Mouse (Mus musculus) 416B (cell line): ENCODE results near the gene Ch25h.
A peak's percentile ranks its signal among the peaks of the same experiment; 100 is the strongest.

Experiments used
- DNase-seq: peaks from one replicate; pipeline ENCODE4 v3.0.0; 2011; ENCODE audit warnings: low read depth

Gene Ch25h

DNA sequence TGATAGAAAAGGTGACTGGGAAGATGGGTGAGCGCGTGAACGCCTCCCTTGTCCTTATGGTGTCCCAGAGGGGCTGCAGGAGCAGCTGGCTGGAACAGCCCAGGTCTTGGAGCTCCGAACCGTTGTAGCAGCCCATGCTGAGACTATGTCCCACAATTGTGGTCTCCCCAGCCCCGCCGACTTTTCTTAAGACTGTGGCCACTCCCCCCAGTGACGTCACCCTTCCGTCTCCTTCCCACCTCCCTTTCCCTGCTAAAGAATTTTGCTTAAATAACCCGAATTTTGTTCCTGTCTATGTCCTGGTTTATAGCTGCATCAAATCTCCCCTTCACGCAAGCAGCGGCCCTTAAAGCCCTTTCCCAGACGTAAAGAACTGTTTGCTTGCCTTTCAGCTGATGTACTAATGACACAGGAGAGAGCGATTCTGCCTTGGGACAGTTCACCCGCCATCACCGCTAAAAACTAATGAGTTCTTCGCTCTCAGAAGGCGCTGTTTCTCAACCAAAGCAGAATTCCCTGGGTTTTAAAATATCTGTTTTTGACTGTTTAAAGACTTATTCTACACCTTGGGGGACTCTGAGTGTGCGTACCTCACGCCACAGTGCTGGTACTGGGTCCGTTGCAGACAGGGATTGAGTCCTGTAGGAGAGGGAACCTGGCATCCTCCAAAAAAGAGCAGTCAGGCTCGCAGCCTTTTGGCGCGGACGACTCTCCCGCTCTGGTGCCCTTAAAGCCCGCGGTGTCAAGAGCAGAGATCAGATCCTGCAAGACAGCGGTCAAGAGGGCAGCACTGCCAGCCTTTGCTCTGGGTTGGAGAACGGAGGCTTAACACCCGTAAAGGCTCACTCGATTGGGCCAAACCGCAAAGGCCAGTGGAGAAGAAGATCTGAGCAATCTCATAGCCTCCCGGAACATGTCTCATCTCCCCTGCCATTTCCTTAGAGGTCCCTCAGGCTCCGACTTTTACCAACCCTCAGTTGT is at the start of gene Ch25h:
Ch25h (minus strand) TSS at position 174 of the 981 bp plus-strand sequence.
- no peak for DNase-seq

DNA sequence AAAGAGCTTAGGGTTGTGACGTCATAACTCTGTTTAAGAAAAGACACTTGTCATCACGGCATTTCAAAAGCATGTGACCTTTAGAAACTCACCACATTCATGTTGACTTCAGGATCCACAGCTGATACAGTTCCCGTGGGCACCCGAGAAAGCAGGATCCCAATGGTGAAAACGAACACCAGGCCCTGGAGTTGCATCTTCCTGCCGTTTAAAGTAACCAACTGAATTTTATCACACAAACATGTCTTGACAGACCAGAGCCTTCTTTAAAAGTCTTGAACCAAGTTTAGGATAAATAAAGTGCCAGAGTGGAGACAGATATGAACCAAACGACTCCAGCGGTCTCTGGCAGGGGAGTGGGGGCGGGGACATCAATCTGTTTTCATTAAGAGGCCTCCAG is 49.7 kb upstream of the Ch25h start:
- no peak for DNase-seq

DNA sequence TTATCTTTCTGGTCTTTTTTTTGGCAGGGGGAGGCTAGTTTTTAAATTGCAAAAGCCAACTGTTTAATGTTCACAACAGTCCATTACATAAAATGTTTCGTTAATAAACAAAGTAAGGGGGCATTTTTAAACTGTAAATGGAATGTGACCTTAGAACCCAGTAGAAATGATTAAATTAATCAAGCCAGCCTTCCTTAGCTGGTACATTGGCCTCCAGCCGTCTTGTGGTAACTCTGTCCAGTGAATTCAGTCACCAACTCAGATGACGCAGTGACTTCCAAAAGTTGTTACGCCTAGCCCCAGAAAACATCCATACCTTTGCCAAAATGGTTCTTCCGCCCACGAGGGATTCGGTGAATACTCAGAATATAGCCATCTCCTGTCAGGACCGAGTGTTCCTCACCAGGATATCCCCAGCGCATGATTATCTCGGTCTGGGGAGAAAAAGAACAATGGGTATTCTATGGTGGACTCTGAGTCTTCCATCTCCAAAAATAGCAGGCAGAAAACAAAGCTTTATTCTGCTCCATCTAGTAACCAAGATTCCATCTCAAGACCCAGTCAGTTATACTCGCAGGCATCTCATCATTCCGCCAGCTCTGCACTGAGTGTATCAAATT is 48.3 kb upstream of the Ch25h start:
- no peak for DNase-seq

DNA sequence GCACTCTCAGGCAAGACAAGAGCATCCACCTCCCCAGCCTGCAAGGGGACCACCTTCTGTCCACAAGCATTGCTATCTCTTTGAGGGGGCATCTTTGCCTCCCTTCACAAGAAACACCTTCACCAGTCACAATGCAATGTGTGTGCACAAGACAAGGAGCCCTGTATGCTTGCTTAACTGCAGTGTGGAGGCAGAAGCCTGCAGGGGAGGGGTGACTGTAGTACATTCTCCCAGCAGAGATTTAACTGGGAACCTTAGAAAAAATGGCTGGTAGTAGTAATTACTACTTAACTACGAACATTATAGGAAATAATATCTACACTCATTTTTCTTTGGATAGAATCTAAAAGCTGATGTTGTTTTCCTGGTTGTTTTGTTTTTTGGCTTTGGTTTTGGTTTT is 47.0 kb upstream of the Ch25h start:
- DNase-seq = no peak

DNA sequence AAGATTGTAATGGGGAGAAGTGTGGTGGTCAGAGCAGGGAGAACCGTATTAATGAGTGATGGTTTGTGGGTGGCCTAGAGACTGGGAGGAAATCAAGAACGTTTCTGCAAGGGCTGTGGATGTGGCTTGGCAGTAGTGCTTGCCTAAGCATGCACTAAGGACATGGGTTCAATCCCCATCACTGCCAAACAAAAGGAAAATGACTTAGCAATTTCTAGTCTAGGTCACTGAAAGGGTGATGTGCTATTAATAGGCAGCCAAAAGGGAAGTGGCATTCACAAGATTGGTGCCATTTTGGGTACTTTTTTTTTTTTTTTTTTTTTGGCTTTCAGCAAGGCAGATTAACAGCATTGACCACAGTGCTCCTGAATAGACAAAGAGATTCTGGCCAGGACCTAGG is 46.4 kb upstream of the Ch25h start:
- DNase-seq = peak; percentile 80

DNA sequence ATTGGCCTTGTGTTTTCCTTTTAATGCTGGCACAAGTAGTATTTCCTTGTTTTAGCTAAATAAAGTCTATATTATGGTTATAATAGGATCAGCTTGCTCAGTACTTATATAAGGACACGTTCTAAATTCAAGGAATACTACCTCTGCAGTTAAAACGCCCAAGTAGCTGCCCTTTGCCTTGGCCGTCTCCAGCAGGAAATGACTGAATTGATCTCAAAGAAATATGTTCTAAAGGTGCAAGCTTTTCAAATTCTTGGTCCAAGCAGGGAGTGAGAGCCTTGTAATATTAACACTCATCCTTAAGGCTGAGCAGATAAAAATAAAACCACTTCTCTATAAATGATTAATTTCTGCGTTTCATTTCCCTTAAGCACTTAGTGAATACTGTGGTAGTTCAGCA is 45.1 kb upstream of the Ch25h start:
- no peak for DNase-seq

DNA sequence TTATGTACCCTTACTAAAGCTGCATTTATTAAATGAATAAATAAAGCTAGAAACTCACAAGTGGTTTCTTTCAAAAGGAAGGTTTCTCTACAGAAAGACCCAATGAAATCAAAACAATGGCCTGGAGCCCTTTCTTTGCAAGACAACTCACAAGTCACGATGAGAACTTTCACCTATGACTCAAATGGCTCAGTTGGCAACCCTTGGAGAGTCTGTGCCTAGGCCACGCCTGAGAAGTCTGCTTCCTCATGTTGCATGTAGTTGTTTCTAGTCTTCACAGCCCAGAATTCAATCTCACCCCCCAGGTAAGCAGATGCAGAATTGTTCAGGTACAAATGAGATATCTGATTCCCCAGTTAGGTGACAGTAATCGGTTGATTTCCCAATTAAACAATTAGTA is 44.7 kb upstream of the Ch25h start:
- DNase-seq = no peak

DNA sequence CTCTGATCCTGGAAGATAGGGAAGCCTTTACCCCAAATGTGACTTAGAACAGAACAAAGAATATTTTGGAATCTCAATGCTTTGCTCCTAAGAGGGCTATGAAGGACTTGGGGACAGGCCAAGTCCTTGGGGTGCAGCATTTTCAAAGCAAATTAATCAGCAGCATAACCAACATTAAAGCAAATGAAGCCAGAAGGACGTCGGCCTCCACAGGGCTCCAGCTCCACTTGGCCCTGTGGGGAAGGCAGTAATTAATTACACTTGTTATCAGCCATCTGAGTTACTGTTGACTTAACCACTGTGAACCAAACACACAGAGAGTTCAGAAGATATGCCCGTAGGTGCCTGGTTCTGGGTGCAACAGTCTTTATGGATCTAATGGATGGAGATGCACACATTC is 43.8 kb upstream of the Ch25h start:
- no peak for DNase-seq

DNA sequence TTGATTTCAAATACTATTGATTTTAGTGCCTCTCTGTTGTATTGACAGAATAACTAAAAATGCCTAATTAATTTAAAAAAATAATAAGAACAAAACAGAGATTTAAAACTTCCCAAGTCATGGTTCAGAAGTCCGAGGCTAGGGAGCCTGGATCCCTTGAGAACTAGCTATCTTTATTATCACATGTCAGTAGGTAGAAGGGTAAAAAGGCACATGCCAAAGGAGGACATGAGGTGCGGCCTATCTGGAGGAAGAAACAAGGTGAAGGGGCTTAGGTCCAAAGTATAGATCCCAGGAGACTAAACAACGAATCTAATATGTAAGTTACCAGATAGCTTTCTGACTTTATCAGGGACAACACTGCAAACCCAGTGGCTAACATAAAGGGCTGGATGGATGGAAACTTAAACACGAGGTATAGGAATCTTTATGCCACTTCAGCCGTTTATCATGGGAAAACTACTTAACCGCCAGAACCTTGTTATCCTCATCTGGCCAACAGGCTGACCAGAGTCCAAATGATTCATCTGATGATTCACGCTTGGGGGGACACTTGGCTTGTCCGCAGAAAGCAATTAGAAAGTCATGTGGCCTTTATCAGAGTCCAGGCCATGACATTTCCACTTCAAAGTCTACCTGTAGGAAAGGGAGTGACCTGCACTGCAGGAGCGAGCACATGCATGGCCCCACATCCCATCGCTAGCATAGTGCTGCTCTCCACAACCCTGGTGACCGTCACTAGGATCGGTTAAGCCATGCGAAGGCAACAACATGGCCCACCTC is 43.0 kb upstream of the Ch25h start:
- DNase-seq = peak; percentile 54

DNA sequence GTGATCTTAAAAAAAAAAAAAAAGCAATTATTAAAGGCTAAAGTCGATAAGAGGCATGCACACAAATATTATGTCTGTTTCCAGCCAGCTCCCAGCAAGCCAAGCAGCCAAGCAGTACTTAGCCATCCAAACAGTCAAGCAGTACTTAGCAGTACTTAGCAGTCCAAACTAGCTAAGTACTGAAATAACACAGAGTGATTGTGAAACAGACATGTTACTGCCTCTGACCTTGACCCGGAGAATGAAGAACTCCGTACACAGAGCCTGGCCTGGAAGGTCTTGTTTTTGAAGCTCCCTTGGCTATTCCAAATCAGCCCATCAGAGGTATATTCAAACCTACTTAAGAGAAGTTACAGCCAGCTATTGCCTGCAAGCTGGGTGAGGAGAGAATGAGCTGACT is 42.2 kb upstream of the Ch25h start:
- peak; percentile 45 for DNase-seq

DNA sequence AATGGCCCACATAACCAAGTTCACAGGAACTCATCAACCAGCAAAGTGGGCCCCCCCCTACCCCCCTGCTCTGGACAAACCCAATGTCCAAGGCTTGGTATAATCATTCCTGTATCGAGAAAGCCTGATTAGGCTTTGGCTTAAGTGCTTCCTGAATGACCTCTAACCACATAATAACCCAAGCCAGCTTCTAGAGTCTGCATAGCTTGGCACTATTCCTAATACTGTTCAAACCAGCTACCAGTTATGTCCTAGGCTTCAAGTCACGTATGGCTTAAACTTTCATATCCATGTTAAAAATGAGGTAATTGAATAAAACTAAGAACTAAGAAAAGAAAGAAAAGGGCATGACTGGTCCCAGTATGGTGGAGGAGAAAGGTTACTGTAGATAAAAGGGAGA is 41.4 kb upstream of the Ch25h start:
- DNase-seq = no peak

DNA sequence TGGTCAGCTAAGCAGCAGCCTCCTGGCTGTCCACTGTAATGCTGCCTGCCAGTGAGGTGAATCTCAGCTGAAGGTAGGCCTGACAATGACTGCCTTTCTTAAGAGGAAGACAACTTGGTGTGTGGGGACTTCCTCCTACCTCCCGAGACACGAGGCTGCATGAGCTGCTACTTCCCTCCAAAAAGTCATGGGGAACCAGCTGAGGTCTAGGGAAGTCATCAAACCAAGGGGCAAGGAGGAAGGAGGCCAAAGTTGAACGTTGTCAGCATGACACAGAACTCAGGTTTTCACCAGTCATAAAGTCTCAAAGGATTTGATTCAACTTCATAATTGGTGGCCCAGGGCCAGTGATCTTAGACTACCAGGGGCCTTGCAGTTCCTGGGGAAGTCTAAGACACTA is 40.7 kb upstream of the Ch25h start:
- peak; percentile 41 for DNase-seq

DNA sequence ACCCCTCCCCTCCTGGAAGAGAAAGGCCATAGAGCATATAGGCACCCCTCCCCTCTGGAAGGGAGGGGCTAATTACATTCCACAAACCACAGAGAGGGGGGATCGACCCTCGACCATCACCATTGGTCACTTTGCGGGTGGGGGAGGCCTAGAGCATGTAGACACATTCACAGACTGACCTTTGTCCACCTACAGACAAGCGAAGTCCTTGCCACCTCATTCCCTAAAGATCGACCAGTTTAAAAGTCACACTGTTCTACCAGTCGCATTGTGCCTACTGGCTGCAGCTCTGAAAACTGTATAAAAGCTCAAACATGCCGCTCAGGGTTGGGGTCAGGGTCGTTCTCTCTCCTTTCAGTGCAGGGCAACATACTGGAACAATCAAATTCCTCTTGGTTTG is 36.6 kb upstream of the Ch25h start:
- no peak for DNase-seq

DNA sequence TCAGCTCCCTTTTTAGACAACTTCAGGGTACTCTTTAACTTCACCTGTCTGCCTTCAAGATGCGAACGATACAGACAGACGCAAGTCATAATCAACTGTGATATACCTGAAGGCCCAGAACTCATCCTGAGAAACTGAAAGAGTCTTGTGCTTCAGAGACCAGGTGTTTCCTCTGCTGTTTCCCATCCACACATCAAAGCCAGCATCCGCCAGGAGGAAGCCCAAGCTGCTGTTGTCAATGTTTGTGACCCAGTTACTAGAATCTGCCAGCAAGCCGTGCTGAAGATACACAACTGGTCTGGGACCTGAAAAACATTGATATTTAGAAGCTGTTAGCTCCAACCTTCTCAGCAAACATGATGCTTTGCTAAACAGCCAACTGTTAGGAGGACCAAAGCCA is 35.8 kb upstream of the Ch25h start:
- no peak for DNase-seq

DNA sequence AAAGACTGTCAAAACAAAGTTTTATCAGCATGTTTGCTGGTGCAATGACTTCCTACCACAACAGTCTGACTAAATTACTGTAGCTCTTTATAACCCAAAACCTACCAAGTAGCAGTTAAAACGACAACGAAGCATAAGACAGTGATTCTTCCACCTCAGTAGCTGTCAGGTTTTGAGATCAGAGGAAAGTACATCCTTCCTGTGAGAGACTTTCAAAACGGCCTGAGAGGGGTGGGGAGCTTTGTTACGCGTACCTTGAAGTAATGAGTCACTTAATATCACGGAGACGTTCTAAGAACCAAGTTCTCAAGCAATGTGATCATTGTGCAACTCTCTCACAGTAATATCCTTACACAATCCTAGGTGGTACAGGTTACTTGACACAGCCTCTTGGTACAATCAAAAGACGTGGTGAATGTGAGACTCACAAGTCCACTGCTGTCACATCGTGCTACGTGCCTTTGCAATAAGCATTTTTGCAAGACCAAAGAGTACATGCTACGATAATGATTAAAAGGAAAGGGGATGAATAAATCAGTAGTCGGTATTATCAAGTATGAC is 30.3 kb upstream of the Ch25h start:
- DNase-seq = peak; percentile 63

DNA sequence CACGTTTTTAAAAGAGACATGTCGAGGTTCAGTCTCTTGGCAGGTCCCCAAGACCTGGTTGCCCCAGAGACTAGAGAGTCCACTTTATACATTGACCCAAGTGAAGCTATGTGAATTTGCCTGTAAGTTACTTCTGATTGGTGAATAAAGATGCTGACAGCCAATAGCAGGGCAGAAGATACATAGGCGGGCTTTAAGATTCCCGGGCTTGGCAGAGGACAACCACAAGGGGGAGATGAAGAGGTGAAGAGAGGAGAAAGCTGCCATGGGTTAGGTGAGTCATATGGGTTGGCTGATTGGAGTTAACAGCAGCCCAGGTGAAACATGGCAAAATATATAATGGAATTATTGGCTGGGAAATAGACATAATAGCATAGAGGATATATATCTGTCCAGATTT is 25.8 kb upstream of the Ch25h start:
- peak; percentile 91 for DNase-seq

DNA sequence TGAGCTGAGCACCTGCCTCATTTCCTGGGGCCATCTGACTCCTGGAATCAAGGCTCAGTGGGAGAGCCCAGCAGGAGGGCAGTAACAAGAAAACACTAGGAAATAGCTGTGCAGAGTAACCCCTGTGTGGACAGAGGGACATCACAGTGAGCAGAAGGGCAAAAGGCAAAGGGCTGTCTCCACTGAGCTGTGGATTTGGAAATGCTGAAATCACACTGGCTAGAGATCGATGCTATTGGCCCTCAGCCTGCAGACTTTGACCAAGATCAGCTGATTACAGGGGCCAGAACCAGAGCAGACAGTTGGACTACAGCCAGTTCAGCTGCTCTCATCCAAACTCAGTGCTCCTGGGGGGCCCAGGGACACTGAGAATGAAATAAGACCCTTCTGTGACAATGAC is 21.4 kb upstream of the Ch25h start:
- DNase-seq = no peak

DNA sequence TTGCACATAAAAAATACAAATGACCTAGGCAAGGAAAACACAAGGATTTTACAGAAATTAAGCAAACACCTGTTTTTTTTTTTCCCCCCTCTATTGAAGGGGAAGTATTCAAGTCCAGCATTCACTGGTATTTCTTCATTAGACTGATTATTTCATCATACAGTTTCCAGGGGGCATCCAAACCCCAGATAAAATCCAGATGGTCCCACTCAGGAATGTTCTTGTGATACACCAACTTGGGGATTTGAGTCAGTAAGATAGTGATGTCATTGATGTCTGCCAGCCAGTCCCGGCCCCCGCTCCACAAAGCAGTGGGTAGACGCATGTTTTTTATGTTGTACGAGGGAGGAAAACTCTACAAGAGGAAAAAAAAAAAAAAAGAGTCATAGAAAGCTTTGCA is 18.9 kb upstream of the Ch25h start:
- no peak for DNase-seq

DNA sequence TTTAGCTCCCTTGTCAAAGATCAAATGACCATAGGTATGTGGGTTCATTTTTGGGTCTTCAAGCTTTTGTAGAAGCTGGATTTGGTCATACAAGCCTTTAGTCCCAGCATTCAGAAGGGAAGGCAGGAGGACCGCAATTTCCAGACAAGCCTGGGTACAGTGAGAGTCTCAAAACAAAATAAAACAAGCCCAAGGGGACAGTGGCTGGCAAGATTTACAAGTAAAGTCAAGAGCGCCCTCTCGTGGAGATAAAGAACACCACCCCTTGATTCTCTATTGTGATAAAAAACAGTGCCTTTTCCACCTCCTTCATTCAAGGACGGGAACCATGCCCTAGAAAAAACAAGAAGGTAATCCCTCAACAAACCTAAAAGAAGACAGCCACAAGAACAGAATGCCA is 8.6 kb upstream of the Ch25h start:
- peak; percentile 76 for DNase-seq

DNA sequence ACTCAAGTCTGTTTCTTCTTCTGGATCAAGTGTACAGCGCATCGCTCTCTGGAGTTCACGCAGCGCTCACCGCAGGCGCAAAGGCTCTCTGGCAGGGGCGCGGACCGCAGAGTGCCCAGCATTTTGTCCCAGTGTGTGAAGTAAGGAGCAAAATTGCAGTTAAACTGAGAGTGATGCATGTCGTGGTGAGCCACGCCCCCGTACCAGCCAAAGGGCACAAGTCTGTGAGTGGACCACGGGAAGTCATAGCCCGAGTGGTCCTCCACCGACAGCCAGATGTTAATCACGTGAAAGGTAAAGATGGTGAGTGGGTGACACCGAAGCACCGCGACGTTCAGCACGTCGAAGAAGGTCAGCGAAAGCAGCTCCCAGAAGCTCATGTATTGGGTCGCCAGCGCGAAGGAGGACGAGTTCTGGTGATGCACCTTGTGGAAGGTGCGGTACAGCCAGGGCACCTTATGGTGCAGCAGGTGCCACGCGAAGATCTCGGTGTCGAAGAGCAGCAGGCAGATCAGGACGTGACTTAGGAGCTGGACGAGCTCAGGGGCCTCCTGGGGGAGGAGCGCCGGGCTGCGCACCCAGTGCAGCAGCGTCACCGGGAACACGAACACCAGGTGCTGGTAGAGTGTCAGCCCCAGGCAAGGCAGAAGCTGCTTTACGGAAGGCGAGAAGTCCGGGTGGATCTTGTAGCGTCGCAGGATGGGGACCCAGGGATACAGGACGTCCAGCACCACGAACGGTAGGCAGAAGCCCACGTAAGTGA is 555 bp downstream of the Ch25h start:
- no peak for DNase-seq

DNA sequence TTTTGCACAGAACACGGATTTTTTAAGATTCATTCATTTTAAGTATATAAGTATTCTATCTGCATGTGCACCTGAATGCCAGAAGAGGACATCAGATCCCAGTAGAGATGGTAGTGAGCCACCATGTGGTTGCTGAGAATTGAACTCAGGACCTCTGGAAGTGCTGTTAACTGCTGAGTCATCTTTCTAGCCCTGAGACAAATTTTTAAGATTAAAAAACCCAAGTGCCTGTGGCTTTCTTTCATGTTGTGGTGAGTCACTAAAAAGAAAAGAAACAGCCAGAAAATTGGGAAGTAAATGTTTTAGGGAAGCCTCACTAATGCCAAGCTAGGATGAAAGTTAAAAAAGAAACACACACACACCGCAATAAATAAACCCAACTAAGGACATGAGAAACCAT is 3.3 kb downstream of the Ch25h start:
- DNase-seq = peak; percentile 33

DNA sequence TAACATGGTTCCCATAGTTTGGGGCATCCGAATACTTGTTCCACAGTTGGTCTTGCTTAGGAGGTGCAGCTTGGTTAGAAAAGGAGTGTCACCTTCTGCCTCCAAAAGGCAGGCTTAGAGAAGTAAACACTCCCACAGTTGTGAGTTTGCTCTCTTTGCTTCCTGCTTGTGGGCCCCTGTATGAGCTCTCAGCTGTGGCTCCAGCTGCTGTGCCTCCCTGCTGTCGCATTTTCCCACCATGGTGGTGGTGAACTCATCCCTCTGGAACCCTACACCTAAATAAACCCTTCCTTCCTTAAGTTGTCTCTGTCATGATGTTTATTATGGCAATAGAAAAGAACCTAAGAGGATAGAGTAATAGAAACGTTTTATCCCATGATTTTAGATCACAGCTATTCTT is 6.2 kb downstream of the Ch25h start:
- DNase-seq = no peak
